Mouse (Mus musculus) E14TG2a.4 (cell line): ENCODE data around the gene Camkv.

Experiments used
- CTCF ChIP-seq: conservative IDR thresholded peaks from 2 replicates; pipeline ENCODE4 v1.5.1; 2014; ENCODE audit warnings: low read length
- NANOG ChIP-seq: IDR thresholded peaks from 2 replicates; pipeline ENCODE4 v1.6.1; 2014; ENCODE audit warnings: borderline replicate concordance, low read length, mixed read lengths

DNA sequence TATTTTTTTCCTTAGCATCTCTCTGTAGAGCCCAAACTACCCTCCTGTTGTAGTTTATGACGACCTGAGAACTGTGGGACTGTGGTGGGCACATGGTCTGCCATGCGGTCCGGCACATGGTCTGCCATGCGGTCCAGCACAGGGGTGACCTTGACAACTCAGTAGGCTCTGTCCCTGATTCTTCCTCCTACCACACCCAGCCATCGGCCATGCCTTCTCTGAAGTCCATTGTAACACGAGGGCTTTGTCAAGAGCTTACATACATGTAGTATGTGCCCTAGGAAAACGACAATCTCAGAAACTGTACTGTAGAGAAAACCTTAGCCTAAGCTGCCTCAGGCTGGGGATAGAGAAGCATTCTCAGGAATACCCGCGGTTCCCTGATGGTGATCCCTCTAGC, 29.2 kb downstream of the Camkv start:
- TF ChIP-seq CTCF (no peak), NANOG (no peak)
